Mouse (Mus musculus): Measurements from ENCODE around the gene Foxn4.

The Foxn4 gene

DNA sequence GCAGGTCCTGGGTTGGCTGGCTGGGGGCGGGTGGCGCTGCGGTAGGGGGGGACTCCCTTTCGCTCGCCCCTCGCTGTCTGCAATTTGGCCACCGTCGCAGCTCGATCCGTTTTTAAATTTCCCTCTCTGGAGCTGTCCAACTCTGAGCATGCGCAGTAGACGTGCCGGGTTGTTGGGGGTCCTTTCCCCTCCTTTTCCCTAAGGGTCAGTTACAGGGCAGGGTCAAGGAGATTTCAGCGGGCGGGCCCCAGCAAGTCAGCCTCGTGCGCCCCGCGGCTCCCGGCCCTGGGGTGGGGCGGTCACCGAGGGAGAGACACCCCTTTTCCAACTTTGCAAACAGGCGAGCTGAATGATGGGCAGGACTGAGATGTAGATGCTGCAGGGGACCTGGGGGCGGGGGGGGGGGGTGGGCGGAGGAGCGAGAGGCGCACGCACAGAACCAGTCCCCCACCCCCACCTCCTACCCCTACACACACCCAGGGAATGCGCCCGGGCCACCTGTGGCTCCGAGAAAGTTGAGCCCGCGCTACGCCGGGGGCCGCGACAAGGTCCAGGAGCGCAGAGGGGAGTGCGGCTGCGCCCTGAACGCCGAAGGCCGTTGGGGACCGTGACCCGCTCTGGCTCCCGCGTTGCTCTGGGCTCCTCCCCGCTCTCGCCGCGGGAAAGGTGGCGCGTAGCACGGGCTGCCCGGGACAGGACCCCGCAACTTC, at the start of gene Foxn4:
Gene Foxn4, minus strand, starts transcription at position 115 of the 710 bp plus-strand sequence.
- DNase-seq (ENCODE audit: low read depth) = no peak

DNA sequence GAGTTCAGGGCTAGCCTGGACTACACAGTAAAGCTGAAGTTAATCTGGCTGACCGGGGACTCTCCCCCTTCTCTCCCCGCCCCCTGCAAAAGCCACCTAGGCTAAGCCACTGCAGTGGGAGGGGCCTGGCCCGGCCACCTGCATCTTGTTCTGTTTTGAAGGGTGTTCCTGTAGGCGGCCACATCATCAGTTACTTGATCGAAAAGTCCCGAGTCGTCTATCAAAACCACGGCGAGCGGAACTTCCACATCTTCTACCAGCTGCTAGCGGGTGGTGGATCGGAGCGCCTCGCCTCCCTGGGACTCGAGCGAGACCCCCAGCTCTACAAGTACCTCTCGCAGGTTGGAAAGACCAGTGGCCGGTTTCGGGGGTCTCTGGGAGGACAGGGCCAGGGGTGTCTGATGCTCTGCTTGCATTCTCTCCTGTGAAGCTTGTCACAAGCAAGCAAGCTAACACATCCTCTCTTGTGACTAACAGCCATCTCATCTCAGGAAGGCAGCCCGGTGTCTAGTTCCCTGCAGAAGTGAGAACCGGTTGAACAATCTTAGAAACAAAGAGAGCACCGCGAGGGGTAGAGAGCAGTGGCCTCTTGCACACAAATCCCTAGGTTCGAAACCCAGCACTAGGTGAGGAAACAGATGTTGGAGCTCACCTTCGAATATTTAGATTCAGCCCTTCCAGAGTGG, 49.6 kb upstream of the Foxn4 start:
- peak; percentile 91 for DNase-seq (ENCODE audit: low read depth)

DNA sequence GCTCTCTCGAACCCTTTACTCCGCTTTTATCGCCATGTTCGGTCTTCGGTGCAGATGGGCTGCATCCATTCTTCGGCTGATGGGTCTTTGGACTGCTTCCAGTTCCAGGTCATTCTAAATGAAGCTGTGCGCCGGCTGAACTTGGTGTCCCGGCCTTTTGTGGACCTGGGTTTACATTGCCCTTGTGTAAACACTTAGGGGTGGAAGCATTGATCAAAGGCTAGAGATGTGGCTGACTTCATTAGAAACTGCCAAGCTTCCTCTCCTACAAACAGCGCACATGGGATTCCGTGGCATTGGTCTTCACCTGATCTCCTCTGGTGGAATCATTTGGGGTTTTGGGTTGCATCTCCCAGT, 36.1 kb upstream of the Foxn4 start:
- DNase-seq (ENCODE audit: low read depth) = no peak

DNA sequence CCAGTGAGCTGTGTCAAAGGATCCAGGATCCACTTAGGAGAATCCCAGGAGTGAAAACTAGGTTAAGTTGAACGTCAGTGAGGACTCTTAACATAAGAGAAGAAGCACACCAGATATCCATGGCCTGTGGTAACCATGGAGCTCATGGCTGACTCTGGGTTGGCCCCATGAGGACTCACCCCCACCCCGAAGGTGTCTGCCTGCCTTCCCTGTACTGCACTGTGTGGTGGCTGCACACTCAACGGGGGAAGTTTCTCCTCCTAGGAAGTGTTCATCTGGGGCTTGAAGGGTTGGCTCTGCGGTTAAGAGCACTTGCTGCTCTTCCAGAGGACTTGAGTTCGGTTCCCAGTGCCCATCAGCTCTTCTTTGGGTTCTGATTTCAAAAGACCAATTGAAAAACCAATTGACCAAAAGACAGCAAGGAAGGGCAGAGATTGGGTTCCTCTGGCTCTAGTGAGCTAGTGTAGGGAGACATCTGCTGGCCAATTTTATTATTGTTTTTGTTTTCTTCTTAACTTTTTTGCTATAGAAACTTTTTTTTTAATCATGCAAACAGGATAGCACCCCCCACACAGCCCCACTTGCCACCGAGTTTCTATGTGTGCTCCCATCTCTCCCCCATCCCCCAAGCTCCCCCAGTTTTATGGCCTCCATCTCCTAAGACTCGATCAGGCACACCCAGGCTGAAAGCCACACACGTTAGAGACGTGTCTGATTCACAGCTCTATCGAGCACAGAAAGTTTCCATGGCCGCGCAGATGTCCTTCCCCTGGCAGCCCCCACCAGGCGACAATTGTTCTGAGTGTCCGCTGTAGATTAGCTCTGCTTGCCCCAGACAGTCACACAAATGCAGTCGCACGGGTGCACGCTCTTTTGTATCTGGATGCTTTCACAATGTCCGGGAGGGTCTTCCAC, 35.4 kb upstream of the Foxn4 start:
- DNase-seq (ENCODE audit: low read depth) = peak; percentile 82

DNA sequence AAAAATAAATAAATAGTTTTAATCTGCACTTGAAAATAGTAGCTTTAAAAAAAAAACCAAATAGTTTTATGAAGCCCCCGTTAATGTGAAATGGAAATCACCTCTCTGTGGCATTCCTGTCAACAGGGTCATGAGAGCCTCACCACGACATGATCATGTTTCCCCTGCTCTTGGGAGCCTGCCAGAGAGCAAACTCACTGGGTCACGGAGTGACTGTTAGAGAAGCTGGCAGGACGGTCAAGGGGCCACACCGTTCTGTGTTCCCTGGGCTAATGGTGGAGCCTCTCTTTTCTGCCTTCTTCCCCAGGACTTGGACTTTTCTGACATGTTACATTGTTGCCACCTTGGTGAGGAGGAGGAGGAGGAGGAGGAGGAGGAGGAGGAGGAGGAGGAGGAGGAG, 32.9 kb upstream of the Foxn4 start:
- no peak for DNase-seq (ENCODE audit: low read depth)

DNA sequence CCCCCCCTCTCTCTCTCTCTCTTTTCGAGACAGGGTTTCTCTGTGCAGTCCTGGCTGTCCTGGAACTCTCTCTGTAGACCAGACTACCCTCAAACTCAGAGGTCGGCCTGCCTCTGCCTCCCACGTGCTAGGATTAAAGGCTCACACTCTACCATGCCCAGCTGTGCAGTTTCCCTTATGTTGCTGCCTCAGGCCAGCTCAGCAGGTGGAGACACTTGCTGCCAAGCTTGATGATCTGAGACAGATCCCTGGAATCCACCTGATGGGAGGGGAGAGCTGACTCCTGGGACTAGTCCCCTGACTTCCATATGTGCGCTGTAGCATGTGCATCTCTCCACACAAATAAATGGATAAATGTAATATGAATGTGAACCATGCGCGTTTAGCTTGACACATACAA, 29.6 kb upstream of the Foxn4 start:
- no peak for DNase-seq (ENCODE audit: low read depth)

DNA sequence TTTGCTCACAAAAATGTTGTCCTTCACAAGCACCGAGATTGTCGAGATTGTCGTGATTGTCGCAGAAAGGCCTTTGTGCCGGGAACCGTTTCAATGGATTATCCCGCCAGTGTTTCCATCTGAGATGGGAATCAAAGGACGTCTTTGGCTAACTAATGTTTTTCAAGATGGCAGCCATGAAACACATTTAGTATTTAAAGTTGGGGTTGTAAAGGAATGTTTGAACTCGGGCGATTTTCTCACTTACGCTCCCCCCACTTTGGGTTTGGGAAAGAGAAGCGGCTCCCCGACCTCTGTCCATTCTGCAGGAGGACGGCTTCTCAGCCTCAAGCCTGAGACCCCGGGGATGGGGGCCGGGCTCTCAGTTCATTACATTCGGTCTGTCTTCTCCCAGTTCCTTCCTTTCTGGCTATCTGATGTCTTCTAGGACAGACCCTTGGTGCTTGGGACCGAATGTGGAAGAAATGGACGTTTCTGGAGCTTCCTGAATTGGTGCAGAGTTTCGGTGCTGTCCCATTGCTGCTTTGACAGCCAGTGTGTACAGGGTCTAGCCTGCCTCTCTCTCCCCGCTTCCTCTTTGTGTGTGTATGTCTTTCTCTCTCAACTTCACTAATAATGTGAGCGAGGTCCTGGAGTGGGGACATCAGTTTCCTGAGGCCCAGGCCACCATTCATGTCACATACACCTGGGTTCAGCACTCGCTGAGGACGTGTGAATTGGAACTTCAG, 26.4 kb upstream of the Foxn4 start:
- no peak for DNase-seq (ENCODE audit: low read depth)

DNA sequence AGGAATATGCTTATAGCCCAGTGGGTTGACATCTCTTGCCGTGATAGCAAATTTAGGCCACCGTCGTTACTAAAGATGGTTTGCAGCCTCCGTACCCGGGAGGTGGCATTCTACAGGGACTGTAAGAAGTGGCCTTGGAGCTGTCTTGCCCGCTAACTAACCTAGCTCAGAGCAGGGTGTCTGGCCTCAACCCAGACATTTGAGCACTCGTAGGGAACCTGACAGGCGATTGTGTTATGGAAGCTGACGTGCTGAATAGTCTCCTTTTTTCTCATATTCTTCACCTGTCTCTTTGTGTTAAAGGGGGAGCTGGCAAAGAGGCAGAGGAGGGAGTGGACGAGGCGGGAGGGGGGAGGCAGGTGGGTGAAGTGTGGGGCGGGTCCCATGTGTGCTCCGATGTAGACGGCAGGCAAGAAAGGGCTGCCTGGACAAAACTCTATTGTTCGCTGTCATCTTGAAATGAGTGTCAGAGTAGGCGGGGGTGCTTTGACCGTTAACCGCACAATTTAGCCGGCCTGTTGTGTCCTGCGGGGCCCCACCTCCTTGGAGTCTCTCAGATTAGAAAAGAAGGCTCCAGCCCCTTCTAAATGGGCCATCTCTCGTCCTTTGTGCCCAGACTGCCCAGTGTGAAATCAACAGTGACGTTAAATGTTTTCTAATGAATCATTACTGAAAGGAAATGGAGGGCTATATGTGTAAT, 25.7 kb upstream of the Foxn4 start:
- no peak for DNase-seq (ENCODE audit: low read depth)

DNA sequence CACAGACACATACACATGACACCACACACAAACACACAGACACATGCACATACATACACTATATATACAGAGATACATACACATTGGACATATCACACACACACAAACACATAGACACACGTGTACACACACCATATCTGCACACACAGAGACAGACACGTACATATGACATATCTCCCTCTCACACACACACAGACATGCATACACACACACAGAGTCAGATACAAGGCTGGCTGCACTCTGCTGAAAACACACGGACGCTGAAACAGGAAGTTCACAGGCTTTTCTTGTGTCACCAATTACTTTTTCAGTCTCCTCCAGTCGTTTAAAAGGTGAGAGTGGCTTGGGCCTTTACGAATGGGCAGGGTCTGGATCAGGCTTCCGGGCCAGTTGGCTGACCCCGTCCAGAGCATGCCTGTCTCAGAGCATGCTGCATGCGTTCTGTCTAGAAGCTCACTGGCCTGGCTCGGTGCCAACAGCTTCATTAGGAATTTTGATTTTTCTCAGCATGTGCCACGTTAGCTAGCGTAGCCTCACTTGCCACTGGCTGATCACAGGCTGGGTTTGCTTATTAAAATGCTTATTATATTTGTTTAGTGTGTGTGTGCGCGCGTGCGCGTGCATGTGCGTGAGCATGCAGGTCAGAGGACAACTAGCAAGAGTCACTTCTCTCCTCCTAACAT, 24.7 kb upstream of the Foxn4 start:
- no peak for DNase-seq (ENCODE audit: low read depth)

DNA sequence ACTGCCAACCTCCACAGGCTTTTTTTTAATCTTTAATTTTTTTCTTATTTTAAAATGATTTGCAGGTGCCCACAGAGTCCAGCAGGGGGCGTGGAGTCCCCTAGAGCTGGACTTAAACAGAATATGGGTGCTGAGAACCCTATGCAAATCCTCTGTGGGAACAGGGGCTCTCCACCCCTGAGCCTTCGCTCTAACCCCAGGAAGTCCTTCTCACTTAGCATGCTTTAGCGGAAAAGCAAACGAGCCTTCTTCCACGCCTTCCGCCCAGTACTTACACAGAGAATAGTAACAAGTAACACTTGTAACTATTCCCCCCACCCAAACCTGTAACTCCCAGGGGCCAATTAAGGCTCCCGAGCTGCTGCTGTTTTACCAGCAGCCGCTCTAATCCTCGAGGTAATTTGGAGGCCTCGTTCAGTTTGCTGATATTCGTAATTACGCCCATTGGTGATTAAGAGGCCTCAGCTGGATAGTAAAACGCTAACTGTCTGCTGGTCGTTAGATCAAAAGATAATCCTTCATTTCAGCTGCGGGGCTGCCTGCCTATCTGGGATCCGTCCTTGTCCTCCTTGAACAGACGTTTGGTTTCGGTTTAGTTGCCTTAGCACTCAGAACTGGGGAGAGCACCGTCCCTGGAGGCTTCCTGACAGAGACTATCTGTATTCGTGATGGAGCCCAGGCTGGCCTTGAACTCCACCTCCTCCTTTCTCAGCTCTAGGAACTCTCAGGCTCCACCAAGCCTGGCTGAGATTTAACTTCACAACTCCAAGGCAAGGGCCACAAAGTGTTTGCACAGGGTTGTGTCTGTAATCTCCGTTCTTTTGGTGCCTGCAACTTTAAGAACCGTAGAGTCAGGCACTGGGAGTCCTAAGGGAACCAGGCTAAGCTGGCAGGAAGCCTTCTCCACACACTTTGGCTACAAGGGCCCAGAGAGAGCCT, 23.4 kb upstream of the Foxn4 start:
- peak; percentile 53 for DNase-seq (ENCODE audit: low read depth)

DNA sequence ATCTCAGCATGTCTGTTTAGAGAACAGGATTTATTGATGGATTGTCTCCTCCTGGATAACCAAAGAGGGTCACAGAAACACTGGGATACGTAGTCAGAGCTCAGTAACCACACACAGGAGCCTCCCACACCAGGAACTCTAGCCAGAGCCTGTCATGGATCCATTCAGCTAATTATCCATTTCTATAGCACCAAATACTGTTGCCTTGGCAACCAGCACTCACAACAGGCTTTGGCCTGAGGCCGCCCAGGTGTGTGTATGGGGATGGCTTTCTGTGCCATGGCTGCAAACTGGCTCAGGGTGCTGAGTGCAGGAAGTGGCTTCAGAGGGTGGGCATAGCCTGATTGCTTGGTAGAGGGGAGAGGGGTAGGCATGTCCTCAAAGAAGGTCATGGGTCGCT, 16.4 kb upstream of the Foxn4 start:
- no peak for DNase-seq (ENCODE audit: low read depth)

DNA sequence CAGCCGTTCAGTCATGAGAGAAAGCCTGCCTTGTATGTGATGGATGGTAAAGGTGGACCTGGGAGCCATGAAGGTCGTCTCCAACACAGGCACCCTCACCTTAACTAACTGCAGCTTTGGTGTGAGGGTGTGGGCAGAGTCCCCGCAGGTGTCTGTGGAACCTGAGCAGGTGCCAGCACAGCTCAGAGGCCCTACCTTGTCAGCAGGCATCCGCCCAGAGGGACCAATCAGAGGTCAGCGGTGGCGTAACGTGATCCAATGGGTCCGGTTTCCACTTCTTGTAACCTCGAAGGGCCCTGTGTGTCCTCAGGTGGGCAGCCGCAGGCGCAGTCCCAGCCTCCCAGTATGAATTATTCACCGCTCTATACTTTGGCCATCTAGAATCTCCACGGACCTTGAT, 15.3 kb upstream of the Foxn4 start, which contains the start of gene Myo1h:
Gene Myo1h, plus strand, starts transcription at position 293 of the 400 bp plus-strand sequence.
- no peak for DNase-seq (ENCODE audit: low read depth)

DNA sequence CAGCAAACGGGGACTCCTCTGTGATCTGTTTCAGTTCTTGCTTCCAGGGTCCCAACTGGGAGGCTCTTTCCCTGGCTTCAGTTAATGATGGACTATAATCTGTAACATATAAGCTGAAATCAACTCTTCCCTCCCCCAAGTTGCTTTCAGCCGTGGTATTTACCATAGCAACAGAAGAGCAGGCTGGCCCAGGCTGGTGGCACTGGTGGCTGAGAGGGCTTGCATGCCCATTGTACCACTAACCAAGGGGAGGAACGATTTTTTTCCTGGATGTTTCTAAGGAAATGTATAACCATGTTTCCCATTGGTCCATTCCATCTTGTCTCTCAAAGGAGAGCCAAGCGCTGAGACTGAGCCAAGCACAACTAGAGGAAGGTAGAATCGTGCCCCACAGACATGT, 14.8 kb upstream of the Foxn4 start:
- no peak for DNase-seq (ENCODE audit: low read depth)

DNA sequence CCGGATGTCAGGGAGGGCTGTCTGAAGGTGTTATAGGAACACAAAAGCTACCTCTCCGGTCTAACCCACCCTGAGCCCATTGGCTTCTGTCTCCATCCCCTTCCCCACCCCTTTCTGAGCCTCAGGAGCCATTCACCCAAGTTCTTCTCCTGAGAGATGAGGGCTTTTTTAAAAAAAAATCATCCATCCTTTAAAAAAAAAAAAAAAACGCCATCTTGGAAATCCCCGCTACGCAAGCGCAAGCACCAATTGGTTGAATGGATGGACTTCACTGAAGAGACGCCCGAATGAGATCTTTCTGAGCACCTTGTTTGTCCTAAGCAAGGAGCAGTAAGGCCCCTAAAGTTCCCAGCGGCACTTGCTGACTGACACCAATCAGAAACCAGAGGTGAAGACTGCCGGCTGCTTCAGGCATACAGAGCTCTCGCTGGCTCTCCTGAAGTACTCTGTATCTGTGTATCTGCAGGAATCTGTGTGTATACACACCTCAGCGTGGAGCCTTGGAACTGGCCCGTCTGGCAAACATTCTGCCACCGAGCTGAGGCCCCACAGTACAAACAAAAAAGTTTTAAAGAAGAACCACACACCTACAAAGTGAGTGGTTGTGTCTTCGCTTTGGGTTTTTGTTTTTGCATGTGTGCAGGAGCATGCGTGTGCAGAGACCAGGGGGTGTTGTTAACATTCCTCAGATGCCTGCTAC, 13.4 kb upstream of the Foxn4 start:
- DNase-seq (ENCODE audit: low read depth) = no peak

DNA sequence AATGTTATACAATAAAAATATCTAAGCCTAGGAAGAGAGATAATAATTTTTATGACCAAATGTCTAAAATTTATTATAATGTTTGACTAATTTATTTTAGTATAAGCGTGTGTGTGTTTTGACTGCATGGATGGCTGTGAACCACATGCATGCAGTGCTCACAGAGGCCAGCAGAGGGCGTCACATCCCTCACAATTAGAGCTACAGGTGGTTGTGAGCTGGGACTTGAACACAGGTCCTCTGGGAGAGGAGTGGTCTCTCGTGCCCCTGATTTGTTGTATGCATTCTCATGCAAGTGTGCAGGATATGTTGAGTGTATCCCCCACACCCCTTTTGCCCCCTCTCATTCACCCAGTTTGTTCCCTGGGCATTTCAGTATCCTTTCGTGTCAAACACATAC, 12.5 kb upstream of the Foxn4 start:
- DNase-seq (ENCODE audit: low read depth) = peak; percentile 34

DNA sequence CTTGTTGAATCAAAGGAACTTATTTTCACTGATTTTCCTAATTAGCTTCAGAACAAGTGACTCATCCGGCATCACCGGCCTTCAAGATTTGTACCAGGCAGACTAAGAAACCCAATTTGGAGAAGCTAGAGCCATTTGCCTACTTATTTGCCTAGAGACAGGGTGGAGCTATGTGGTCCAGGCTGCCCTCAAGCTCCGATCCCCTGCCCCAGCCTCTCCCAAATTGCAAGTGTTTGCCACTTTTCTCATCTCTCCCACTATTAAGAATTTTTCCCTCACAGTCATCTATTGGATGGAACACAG, 11.7 kb upstream of the Foxn4 start:
- no peak for DNase-seq (ENCODE audit: low read depth)

DNA sequence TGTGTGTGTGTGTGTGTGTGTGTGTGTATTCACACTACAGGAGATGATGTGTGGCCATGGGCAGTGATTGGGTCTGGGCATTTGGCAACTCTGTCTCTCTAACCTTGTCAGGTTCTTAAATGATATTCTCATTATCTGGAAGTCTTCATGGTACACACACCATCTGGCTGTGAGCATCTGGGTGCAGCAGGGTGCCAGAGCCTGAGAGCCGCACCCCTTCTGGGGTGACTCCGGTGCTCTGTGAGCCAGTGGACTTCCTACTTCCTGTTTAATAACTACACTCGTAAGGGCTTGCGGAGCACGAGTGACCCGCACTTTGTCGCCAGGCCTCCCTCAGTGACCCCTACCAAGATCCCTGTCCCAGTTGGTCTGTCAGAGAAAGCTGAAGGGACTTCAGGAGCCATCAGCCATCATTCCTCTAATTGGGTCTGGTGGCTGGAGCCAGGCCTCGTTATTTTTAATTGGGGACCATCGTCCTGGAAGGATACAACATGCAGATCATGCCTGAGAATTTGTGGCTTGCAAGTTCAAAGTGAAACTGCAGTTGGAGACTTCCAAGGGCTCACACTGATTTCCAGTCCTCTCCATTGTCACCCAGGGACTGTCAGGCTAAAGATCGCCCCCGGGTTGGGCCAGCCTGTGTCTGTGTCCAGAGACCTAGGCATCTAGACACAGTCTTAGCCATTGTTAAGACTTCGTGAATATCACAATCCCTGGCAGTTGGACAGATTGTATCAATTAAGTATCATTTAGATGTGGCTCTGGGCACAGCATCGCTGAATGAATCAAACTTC, 11.2 kb upstream of the Foxn4 start:
- no peak for DNase-seq (ENCODE audit: low read depth)

DNA sequence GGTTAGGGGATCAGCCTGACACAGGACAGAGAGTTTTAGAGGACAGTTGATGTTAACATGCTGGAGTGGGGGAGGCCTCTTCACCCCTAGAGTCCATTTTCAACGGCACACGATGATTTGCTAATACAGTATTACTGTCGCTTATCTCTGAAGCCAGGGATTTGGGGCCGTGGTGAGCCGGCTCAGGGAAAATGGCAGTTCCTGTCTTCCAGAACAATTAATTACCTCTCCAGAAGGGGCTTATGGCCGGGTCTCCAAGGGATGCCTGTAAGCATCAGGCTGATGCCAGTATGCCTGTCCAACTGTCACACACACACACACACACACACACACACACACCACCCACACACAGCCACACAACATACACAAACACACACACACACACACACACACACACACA, 8.7 kb upstream of the Foxn4 start:
- DNase-seq (ENCODE audit: low read depth) = no peak

All from induced T-regulatory cell, adult 2 months (primary cell).